Mouse (Mus musculus) midbrain, embryonic 16.5 days (tissue): Measurements from ENCODE around the gene Ncf1. TPM values are rescaled to one million over a fixed set of nuclear protein-coding genes. Genes with fewer than 3 reads are reported as not detected.

Source experiments
- polyA plus RNA-seq: library from polyadenylated mRNA; unstranded; fragments of >200 nt; fragmentation: Nextera tagmentation; extraction: Ambion mirVana; gene quantifications from 2 replicates; pipeline ENCODE4 v1.2.1, GENCODE M21; 2015

The Ncf1 gene
- polyA plus RNA-seq, 1 experiment from 2014 or later, result 2.5 TPM

Other genes starting within 250 kb of the Ncf1 start
- 29.4 and 34.8 TPM in 2 replicates for gene Castor2, start 129.9 kb downstream of the Ncf1 start, polyA plus RNA-seq
- gene Rcc1l, start 52.9 kb downstream of the Ncf1 start, polyA plus RNA-seq, result 19.1 and 20.9 TPM in 2 replicates
- gene Gtf2ird2, start 45.6 kb downstream of the Ncf1 start, polyA plus RNA-seq, result 15.0 and 15.2 TPM in 2 replicates
- gene Gtf2i, start 85.1 kb upstream of the Ncf1 start, polyA plus RNA-seq, result 133 and 164 TPM in 2 replicates
- 74.3 and 81.5 TPM in 2 replicates for gene Gtf2ird1, start 227.1 kb upstream of the Ncf1 start, polyA plus RNA-seq